Mouse (Mus musculus): ENCODE results near the gene Adprh. TPM values are rescaled to one million over a fixed set of nuclear protein-coding genes. Genes with fewer than 3 reads are reported as not detected.

Gene Adprh
- polyA plus RNA-seq, 1 experiment = 19.3 TPM

GRCm38 (mm10) chr16:38431446-38432185, 20.9 kb downstream of the Adprh start:
- Histone ChIP-seq H3K4me3 (replicated peaks; ENCODE audit: control insufficient read depth, low read depth, low read length) (no peak overlapping the region), H3K27ac (ENCODE audit: control insufficient read depth, insufficient read depth, low read depth, low read length, poor library complexity) (no peak overlapping the region), H3K4me1 (ENCODE audit: control insufficient read depth, insufficient read depth, low read length) (peaks cover 2% of the 10 kb centered on the region; the same call in 1 of the 2 replicates)
- WGBS = 63% methylated on average over 13 of the region's 13 CpGs
- TF ChIP-seq POLR2A (IDR thresholded peaks at IDR 0.05; ENCODE audit: borderline replicate concordance, control insufficient read depth, low read depth, low read length) = no peak
- TF ChIP-seq CTCF (IDR thresholded peaks at IDR 0.05; ENCODE audit: control insufficient read depth, insufficient read depth, low read length) = no peak

- no peak for TF ChIP-seq POLR2A (IDR thresholded peaks at IDR 0.05; ENCODE audit: borderline replicate concordance, control insufficient read depth, low read depth, low read length)
- TF ChIP-seq CTCF (IDR thresholded peaks at IDR 0.05; ENCODE audit: control insufficient read depth, insufficient read depth, low read length) = no peak
- 84% methylated on average over 1 of the region's 1 CpGs for WGBS
- Histone ChIP-seq H3K27ac (ENCODE audit: control insufficient read depth, insufficient read depth, low read depth, low read length, poor library complexity) (no peak overlapping the region), H3K4me1 (ENCODE audit: control insufficient read depth, insufficient read depth, low read length) (no peaks in the 10 kb centered on the region), H3K4me3 (replicated peaks; ENCODE audit: control insufficient read depth, low read depth, low read length) (no peak overlapping the region)
These were observed 26.7 kb downstream of the Adprh start for GRCm38 (mm10) chr16:38425799-38426198.

GRCm38 (mm10) chr16:38425374-38425773, 27.1 kb downstream of the Adprh start:
- H3K4me3 ChIP-seq (replicated peaks; ENCODE audit: control insufficient read depth, low read depth, low read length) = no peak overlapping the region
- H3K27ac ChIP-seq (ENCODE audit: control insufficient read depth, insufficient read depth, low read depth, low read length, poor library complexity) = no peak overlapping the region
- 75% methylated on average over 2 of the region's 2 CpGs for WGBS
- no peaks in the 10 kb centered on the region for H3K4me1 ChIP-seq (ENCODE audit: control insufficient read depth, insufficient read depth, low read length)
- no peak for TF ChIP-seq POLR2A (IDR thresholded peaks at IDR 0.05; ENCODE audit: borderline replicate concordance, control insufficient read depth, low read depth, low read length)
- no peak for TF ChIP-seq CTCF (IDR thresholded peaks at IDR 0.05; ENCODE audit: control insufficient read depth, insufficient read depth, low read length)

GRCm38 (mm10) chr16:38414953-38415352, 37.5 kb downstream of the Adprh start:
- H3K4me3 ChIP-seq (replicated peaks; ENCODE audit: control insufficient read depth, low read depth, low read length) = no peak overlapping the region
- 54% methylated on average over 7 of the region's 7 CpGs for WGBS
- H3K27ac ChIP-seq (ENCODE audit: control insufficient read depth, insufficient read depth, low read depth, low read length, poor library complexity) = no peak overlapping the region
- H3K4me1 ChIP-seq (ENCODE audit: control insufficient read depth, insufficient read depth, low read length) = peaks cover 1% of the 10 kb centered on the region; the same call in 1 of the 2 replicates
- TF ChIP-seq CTCF (IDR thresholded peaks at IDR 0.05; ENCODE audit: control insufficient read depth, insufficient read depth, low read length) (no peak), POLR2A (IDR thresholded peaks at IDR 0.05; ENCODE audit: borderline replicate concordance, control insufficient read depth, low read depth, low read length) (no peak)

- H3K27ac ChIP-seq (ENCODE audit: control insufficient read depth, insufficient read depth, low read depth, low read length, poor library complexity) = no peak overlapping the region
- 96% methylated on average over 8 of the region's 8 CpGs for WGBS
- TF ChIP-seq POLR2A (IDR thresholded peaks at IDR 0.05; ENCODE audit: borderline replicate concordance, control insufficient read depth, low read depth, low read length) (no peak), CTCF (IDR thresholded peaks at IDR 0.05; ENCODE audit: control insufficient read depth, insufficient read depth, low read length) (no peak)
- no peaks in the 10 kb centered on the region; the same call in 1 of the 2 replicates for H3K4me1 ChIP-seq (ENCODE audit: control insufficient read depth, insufficient read depth, low read length)
- H3K4me3 ChIP-seq (replicated peaks; ENCODE audit: control insufficient read depth, low read depth, low read length) = no peak overlapping the region
These were observed 44.1 kb downstream of the Adprh start for GRCm38 (mm10) chr16:38408416-38408815.

- no peak overlapping the region for H3K4me3 ChIP-seq (replicated peaks; ENCODE audit: control insufficient read depth, low read depth, low read length)
These were observed 44.9 kb downstream of the Adprh start for GRCm38 (mm10) chr16:38407584-38407983.

GRCm38 (mm10) chr16:38406708-38407107, 45.8 kb downstream of the Adprh start:
- 67% methylated on average over 6 of the region's 6 CpGs for WGBS
- no peaks in the 10 kb centered on the region; the same call in 1 of the 2 replicates for H3K4me1 ChIP-seq (ENCODE audit: control insufficient read depth, insufficient read depth, low read length)
- H3K27ac ChIP-seq (ENCODE audit: control insufficient read depth, insufficient read depth, low read depth, low read length, poor library complexity) = no peak overlapping the region
- TF ChIP-seq POLR2A (IDR thresholded peaks at IDR 0.05; ENCODE audit: borderline replicate concordance, control insufficient read depth, low read depth, low read length) (no peak), CTCF (IDR thresholded peaks at IDR 0.05; ENCODE audit: control insufficient read depth, insufficient read depth, low read length) (no peak)
- H3K4me3 ChIP-seq (replicated peaks; ENCODE audit: control insufficient read depth, low read depth, low read length) = no peak overlapping the region

More at GRCm38 (mm10) chr16:38407584-38407983, 44.9 kb downstream of the Adprh start:
- WGBS = 60% methylated on average over 5 of the region's 5 CpGs
- Histone ChIP-seq H3K4me1 (ENCODE audit: control insufficient read depth, insufficient read depth, low read length) (no peaks in the 10 kb centered on the region; the same call in 1 of the 2 replicates), H3K27ac (ENCODE audit: control insufficient read depth, insufficient read depth, low read depth, low read length, poor library complexity) (no peak overlapping the region)
- TF ChIP-seq CTCF (IDR thresholded peaks at IDR 0.05; ENCODE audit: control insufficient read depth, insufficient read depth, low read length) (no peak), POLR2A (IDR thresholded peaks at IDR 0.05; ENCODE audit: borderline replicate concordance, control insufficient read depth, low read depth, low read length) (no peak)

- 88% methylated on average over 5 of the region's 5 CpGs for WGBS
These were observed 46.2 kb downstream of the Adprh start for GRCm38 (mm10) chr16:38406293-38406692.

More at GRCm38 (mm10) chr16:38406293-38406692, 46.2 kb downstream of the Adprh start:
- Histone ChIP-seq H3K4me1 (ENCODE audit: control insufficient read depth, insufficient read depth, low read length) (no peaks in the 10 kb centered on the region; the same call in 1 of the 2 replicates), H3K27ac (ENCODE audit: control insufficient read depth, insufficient read depth, low read depth, low read length, poor library complexity) (no peak overlapping the region), H3K4me3 (replicated peaks; ENCODE audit: control insufficient read depth, low read depth, low read length) (no peak overlapping the region)
- TF ChIP-seq CTCF (IDR thresholded peaks at IDR 0.05; ENCODE audit: control insufficient read depth, insufficient read depth, low read length) (no peak), POLR2A (IDR thresholded peaks at IDR 0.05; ENCODE audit: borderline replicate concordance, control insufficient read depth, low read depth, low read length) (no peak)

Data from bone marrow, adult 2 months (tissue).